Mouse (Mus musculus): ENCODE measurements around the gene Sult1b1. TPM values are rescaled to one million over a fixed set of nuclear protein-coding genes. Genes with fewer than 3 reads are reported as not detected.
"Not testable (repeated sequence)": the region's sequence is repeated elsewhere in the genome, so short reads cannot be mapped to it uniquely, and the experiment has no call there.

Sult1b1 gene
- total RNA-seq (2017): not detected in 2 replicates

- no peak for ATAC-seq (replicated peaks; ENCODE audit: low read depth, poor library complexity, severe bottlenecking)
Measured at GRCm38 (mm10) chr5:87538111-87538510, at the start of gene Sult1b1. Sult1b1 (minus strand) TSS chr5:87538195.

GRCm38 (mm10) chr5:87580389-87580788 is 42.4 kb upstream of the Sult1b1 start:
- no peak for ATAC-seq (replicated peaks; ENCODE audit: low read depth, poor library complexity, severe bottlenecking)

- no peak for ATAC-seq (replicated peaks; ENCODE audit: low read depth, poor library complexity, severe bottlenecking)
Measured at GRCm38 (mm10) chr5:87574174-87574573, 36.2 kb upstream of the Sult1b1 start.

DNA sequence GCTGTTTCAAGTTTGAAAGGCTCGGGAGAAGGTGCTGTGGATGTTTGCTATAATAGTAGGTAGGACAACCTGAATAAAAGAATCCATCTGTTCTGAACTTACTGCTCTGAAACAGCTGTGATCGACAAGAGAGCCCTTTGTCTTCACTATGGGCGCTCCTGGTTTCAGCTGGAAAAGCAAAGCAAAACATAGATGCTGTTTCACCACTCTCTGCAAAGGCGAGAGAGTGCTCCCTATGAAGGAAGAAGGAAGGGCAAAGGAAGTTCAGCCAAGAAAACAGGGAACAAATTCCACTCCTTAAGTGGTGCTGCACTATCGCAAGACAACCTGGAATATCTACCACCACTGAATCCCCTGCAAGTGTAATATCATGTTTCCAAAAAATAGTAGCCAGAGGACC is 35.5 kb upstream of the Sult1b1 start:
- ATAC-seq (replicated peaks; ENCODE audit: low read depth, poor library complexity, severe bottlenecking): no peak

- ATAC-seq (replicated peaks; ENCODE audit: low read depth, poor library complexity, severe bottlenecking): no peak
Measured at GRCm38 (mm10) chr5:87572781-87573180, 34.8 kb upstream of the Sult1b1 start.

GRCm38 (mm10) chr5:87568845-87569244 is 30.9 kb upstream of the Sult1b1 start, which contains the start of gene Sult1d1:
Sult1d1 (minus strand) TSS chr5:87569027.
- ATAC-seq (replicated peaks; ENCODE audit: low read depth, poor library complexity, severe bottlenecking): no peak

- ATAC-seq (replicated peaks; ENCODE audit: low read depth, poor library complexity, severe bottlenecking): no peak
Measured at GRCm38 (mm10) chr5:87567306-87567705, 29.3 kb upstream of the Sult1b1 start.

DNA sequence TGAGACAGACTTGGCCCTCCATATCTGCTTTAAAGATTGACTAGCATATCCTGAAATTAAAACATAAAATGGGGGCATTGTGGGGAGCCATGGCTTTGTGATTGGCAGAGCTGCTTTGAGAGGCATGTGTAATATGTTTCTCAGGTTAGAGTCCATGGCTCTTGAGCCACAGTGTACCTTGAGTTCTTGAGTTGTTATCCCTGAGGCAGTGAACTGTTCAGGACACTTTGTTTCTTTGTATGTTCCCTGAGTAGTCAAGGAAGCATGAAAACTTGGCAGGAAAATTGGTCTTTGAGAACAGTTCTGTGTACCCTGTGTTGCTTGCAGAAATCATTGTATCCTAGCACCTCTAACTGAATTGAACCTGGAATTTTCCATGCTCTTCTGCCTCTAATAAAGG is 25.0 kb upstream of the Sult1b1 start:
- no peak for ATAC-seq (replicated peaks; ENCODE audit: low read depth, poor library complexity, severe bottlenecking)

GRCm38 (mm10) chr5:87562526-87562925 is 24.5 kb upstream of the Sult1b1 start:
- ATAC-seq (replicated peaks; ENCODE audit: low read depth, poor library complexity, severe bottlenecking): no peak

GRCm38 (mm10) chr5:87560145-87560544 is 22.1 kb upstream of the Sult1b1 start:
- no peak for ATAC-seq (replicated peaks; ENCODE audit: low read depth, poor library complexity, severe bottlenecking)

- ATAC-seq (replicated peaks; ENCODE audit: low read depth, poor library complexity, severe bottlenecking): no peak
Measured at GRCm38 (mm10) chr5:87550935-87551334, 12.9 kb upstream of the Sult1b1 start.

- no peak for ATAC-seq (replicated peaks; ENCODE audit: low read depth, poor library complexity, severe bottlenecking)
Measured at GRCm38 (mm10) chr5:87535994-87536644, 1.9 kb downstream of the Sult1b1 start.

DNA sequence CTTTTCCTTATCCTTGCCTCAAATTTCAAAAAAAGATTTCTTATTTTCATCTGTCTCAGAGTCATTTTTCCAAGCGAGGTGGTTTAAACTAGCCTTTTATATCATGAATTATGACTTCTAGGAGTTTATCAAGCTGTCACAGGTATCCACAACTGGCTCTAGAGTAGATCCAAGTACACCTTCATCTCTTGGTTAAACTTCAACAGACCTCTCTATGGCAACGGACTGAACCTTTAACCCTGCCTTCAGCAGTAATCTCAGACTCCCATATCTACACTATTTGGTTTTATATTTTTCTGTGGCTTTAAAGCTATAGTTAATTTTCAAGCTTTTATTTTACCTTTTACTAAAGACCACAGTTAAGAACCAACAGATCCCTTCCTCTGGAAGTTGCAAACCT is 5.7 kb downstream of the Sult1b1 start:
- no peak for ATAC-seq (replicated peaks; ENCODE audit: low read depth, poor library complexity, severe bottlenecking)

GRCm38 (mm10) chr5:87523561-87523960 is 14.4 kb downstream of the Sult1b1 start:
- ATAC-seq (replicated peaks; ENCODE audit: low read depth, poor library complexity, severe bottlenecking): not testable (repeated sequence)

DNA sequence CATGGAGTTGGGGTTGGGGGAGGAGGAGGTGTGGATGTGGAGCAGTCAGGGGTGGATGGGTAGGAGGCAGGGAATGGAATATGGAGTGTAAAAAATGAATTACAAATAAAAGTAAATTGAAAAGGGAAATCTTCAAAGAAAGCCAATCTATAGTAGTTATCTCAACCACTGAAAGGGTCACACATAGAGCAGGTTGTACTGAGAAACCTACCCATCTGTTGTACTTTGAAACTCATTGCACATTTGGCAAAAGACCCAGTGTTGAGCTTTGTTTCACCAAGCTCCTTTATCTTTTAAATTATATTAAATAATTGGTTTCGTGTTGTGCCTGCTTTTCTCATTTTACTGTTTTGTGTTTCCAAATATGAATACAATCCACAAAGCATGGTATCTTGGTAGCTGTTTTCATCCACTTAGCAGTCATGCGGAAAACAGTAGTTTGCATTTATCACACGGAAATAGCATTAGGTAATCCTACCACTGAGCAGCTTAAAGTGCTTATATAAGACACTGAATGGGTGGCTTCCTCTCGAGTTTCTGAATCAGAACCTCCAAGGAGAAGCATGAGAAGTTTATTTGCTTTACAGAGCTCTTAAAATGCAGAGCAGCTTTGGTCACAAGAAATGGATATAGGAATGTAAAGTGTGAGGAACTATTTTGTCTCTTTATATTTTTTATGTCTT is 32.1 kb downstream of the Sult1b1 start:
- ATAC-seq (replicated peaks; ENCODE audit: low read depth, poor library complexity, severe bottlenecking): no peak

DNA sequence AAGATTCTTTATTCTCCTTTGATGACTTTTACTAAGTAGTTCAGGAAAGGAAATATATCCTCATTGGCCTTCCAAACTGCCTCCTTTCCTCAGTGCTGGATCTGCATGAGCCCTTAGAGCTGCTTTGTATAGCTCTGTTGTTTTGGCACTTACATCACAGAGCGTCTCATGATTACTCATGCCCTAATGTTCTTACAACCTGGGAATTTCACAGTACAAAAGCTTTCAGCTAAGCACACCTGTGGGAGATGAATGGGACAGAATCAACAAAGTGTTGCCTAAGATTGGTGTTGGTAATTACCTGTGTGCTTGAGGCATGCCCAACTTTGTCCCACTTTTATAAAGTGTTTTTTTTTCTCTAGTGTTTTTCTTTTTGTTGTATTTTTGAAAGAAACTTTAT is 35.3 kb downstream of the Sult1b1 start:
- no peak for ATAC-seq (replicated peaks; ENCODE audit: low read depth, poor library complexity, severe bottlenecking)

DNA sequence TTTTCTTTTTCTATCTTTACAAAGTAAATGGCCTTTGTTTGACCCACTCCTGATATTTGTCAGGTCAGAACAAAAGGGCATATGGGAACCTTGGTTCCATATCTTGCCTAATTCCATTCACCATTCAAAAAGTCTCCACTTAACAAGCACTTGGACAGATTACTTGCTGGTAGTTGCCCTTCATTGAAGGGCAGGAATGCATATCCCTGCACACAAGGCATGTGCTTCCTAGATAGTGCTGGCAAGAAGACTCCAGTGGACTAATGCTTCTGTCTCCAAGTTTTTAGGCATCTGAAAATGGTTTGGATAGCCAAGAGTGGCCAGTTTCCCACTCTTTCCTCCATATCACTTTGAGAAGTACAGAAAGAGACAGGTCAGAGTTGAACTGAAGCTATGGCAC is 38.7 kb downstream of the Sult1b1 start:
- no peak for ATAC-seq (replicated peaks; ENCODE audit: low read depth, poor library complexity, severe bottlenecking)

DNA sequence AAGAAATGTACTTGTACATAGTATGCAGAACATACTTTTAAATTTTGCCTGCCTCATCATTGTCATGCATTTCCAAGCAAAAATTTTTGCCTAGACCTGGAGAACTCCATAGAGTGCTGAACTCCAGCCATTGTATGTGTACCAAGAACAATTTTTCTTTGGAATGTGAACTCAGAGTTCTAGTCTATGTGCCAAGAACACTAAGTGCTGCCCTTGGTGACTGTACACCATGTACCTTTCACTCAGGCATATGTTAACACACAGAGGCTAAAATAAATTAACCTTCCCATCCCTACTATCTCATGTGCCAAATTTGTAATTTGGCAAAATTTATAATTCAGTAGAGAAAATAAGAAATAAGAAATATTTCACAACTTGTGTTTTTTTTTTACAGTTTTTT is 39.1 kb downstream of the Sult1b1 start:
- no peak for ATAC-seq (replicated peaks; ENCODE audit: low read depth, poor library complexity, severe bottlenecking)

- ATAC-seq (replicated peaks; ENCODE audit: low read depth, poor library complexity, severe bottlenecking): no peak
Measured at GRCm38 (mm10) chr5:87490771-87491170, 47.2 kb downstream of the Sult1b1 start, which contains the start of gene Ugt2a1. Ugt2a1 (minus strand) TSS chr5:87490871.

- ATAC-seq (replicated peaks; ENCODE audit: low read depth, poor library complexity, severe bottlenecking): not testable (repeated sequence)
Measured at GRCm38 (mm10) chr5:87486706-87487105, 51.3 kb downstream of the Sult1b1 start, which contains the start of gene Gm43638. Gm43638 (minus strand) TSS chr5:87486806.

GRCm38 (mm10) chr5:87482160-87482559 is 55.8 kb downstream of the Sult1b1 start, which contains the start of gene Ugt2a2:
Ugt2a2 (minus strand) TSS chr5:87482260.
- ATAC-seq (replicated peaks; ENCODE audit: low read depth, poor library complexity, severe bottlenecking): no peak

Data from common myeloid progenitor, adult 5-6 weeks (primary cell).